Mouse (Mus musculus): ENCODE data around the gene Gm44596.

- TF ChIP-seq CTCF (IDR thresholded peaks at IDR 0.05): no peak
- TF ChIP-seq EP300 (IDR thresholded peaks at IDR 0.05): no peak
Measured at GRCm38 (mm10) chr6:128427571-128427970, 52.3 kb downstream of the Gm44596 start.
